Mouse (Mus musculus) CH12.LX (cell line): Measurements from ENCODE around the gene Dync2li1. TPM values are rescaled to one million over a fixed set of nuclear protein-coding genes. Genes with fewer than 3 reads are reported as not detected.

Source experiments
- DNase-seq: peaks from one replicate; pipeline ENCODE4 v3.0.0-alpha.2; 2013; ENCODE audit errors: extremely low read depth
- H3K27ac ChIP-seq: 2 replicates; pipeline ENCODE4 v1.5.1; 2012; ENCODE audit warnings: low read depth, mild to moderate bottlenecking, control low read depth, moderate library complexity; ENCODE audit not compliant: insufficient read depth
- H3K27me3 ChIP-seq: replicated peaks from 2 replicates; pipeline ENCODE3; 2012; ENCODE audit warnings: inconsistent platforms
- H3K36me3 ChIP-seq, 2 experiments: replicated peaks in 1 of 2; 2 replicates each; pipeline versions ENCODE3 to v1.6.1; 2012; ENCODE audit warnings: inconsistent platforms in 1 of 2, low read length in 1 of 2, mild to moderate bottlenecking in 1 of 2, mixed read lengths in 1 of 2, moderate library complexity in 1 of 2; ENCODE audit not compliant: control insufficient read depth in 1 of 2, insufficient read depth in 1 of 2
- H3K4me1 ChIP-seq, 2 experiments: 2 replicates each; pipeline ENCODE4 v1.6.1; 2012; ENCODE audit warnings: inconsistent platforms in 1 of 2, moderate library complexity in 1 of 2; ENCODE audit not compliant: insufficient read depth in 2 of 2, control insufficient read depth in 1 of 2
- H3K4me2 ChIP-seq: 2 replicates; pipeline ENCODE4 v1.6.1; 2012; ENCODE audit warnings: low read depth, mild to moderate bottlenecking, control low read depth; ENCODE audit not compliant: poor library complexity, insufficient read depth, severe bottlenecking
- H3K4me3 ChIP-seq, 3 experiments: fragments of 150-350 bp in 1 of 3; sonication (generic) in 1 of 3; replicated peaks in 1 of 3; 2 replicates each; pipeline versions ENCODE3 to v1.5.1; 2011 to 2012; ENCODE audit warnings: low read depth in 2 of 3, low read length in 2 of 3, mild to moderate bottlenecking in 2 of 3, moderate library complexity in 2 of 3, control low read depth in 1 of 3, improper control_type of control experiment in 1 of 3, inconsistent platforms in 1 of 3, mixed read lengths in 1 of 3; ENCODE audit not compliant: poor library complexity in 1 of 3
- H3K79me2 ChIP-seq: replicated peaks from 2 replicates; pipeline ENCODE4 v1.6.1; 2012; ENCODE audit warnings: mild to moderate bottlenecking, moderate library complexity; ENCODE audit not compliant: control insufficient read depth, poor library complexity, insufficient read depth, severe bottlenecking; ENCODE audit errors: extremely low read depth
- H3K9ac ChIP-seq: 2 replicates; pipeline ENCODE4 v1.6.1; 2012; ENCODE audit warnings: low read depth, mild to moderate bottlenecking, control low read depth, moderate library complexity; ENCODE audit not compliant: insufficient read depth
- H3K9me3 ChIP-seq: replicated peaks from 2 replicates; pipeline ENCODE3; 2012; ENCODE audit warnings: low read length, inconsistent platforms, mixed read lengths
- BHLHE40 ChIP-seq: IDR thresholded peaks from 2 replicates; pipeline ENCODE4 v1.6.1; 2011; ENCODE audit warnings: mild to moderate bottlenecking, low read depth, low read length, improper control_type of control experiment
- CTCF ChIP-seq, 2 experiments: IDR thresholded peaks in 1 of 2; conservative IDR thresholded peaks in 1 of 2; 2 replicates each; pipeline ENCODE4 v1.5.1; 2011 to 2012; ENCODE audit warnings: low read depth in 2 of 2, low read length in 2 of 2, improper control_type of control experiment in 1 of 2, inconsistent platforms in 1 of 2, mild to moderate bottlenecking in 1 of 2, moderate library complexity in 1 of 2
- ELF1 ChIP-seq: IDR thresholded peaks from 2 replicates; pipeline ENCODE4 v1.6.1; 2014; ENCODE audit warnings: low read depth, mild to moderate bottlenecking, inconsistent platforms, low read length, improper control_type of control experiment
- ETS1 ChIP-seq: conservative IDR thresholded peaks from 2 replicates; pipeline ENCODE4 v1.6.1; 2012; ENCODE audit warnings: low read depth, mild to moderate bottlenecking, inconsistent platforms, low read length, improper control_type of control experiment, moderate library complexity
- GABPA ChIP-seq: IDR thresholded peaks from 2 replicates; pipeline ENCODE4 v1.6.1; 2012; ENCODE audit warnings: low read depth, low read length, improper control_type of control experiment, inconsistent platforms; ENCODE audit not compliant: insufficient replicate concordance
- IRF4 ChIP-seq: IDR thresholded peaks from 2 replicates; pipeline ENCODE4 v1.6.1; 2014; ENCODE audit warnings: low read depth, mild to moderate bottlenecking, inconsistent platforms, low read length, improper control_type of control experiment
- JUND ChIP-seq: conservative IDR thresholded peaks from 2 replicates; pipeline ENCODE4 v1.6.1; 2011; ENCODE audit warnings: low read depth, low read length, improper control_type of control experiment
- MAX ChIP-seq: IDR thresholded peaks from 2 replicates; pipeline ENCODE4 v1.6.1; 2011; ENCODE audit warnings: low read length, improper control_type of control experiment
- MAZ ChIP-seq: IDR thresholded peaks from 2 replicates; pipeline ENCODE4 v1.6.1; 2012; ENCODE audit warnings: low read depth, mild to moderate bottlenecking, inconsistent platforms, low read length, improper control_type of control experiment, moderate library complexity
- MEF2A ChIP-seq: IDR thresholded peaks from 2 replicates; pipeline ENCODE4 v1.6.1; 2014; ENCODE audit warnings: low read depth, mild to moderate bottlenecking, inconsistent platforms, low read length, improper control_type of control experiment, borderline replicate concordance
- NRF1 ChIP-seq: IDR thresholded peaks from 2 replicates; pipeline ENCODE4 v1.6.1; 2014; ENCODE audit warnings: low read depth, mild to moderate bottlenecking, inconsistent platforms, low read length, improper control_type of control experiment, moderate library complexity
- PAX5 ChIP-seq: IDR thresholded peaks from 2 replicates; pipeline ENCODE4 v1.6.1; 2012; ENCODE audit warnings: low read length, inconsistent platforms, mixed read lengths
- POLR2A ChIP-seq: IDR thresholded peaks from 2 replicates; pipeline ENCODE4 v1.6.1; 2011; ENCODE audit warnings: low read depth, mild to moderate bottlenecking, improper control_type of control experiment, low read length
- POLR2AphosphoS2 ChIP-seq: IDR thresholded peaks from 2 replicates; pipeline ENCODE4 v1.6.1; 2011; ENCODE audit warnings: low read depth, low read length, improper control_type of control experiment
- RCOR1 ChIP-seq: conservative IDR thresholded peaks from 2 replicates; pipeline ENCODE4 v1.6.1; 2012; ENCODE audit warnings: low read depth, mild to moderate bottlenecking, inconsistent platforms, low read length, improper control_type of control experiment
- TBP ChIP-seq: conservative IDR thresholded peaks from 2 replicates; pipeline ENCODE4 v1.6.1; 2011; ENCODE audit warnings: low read depth, low read length, improper control_type of control experiment
- TCF12 ChIP-seq: IDR thresholded peaks from 2 replicates; pipeline ENCODE4 v1.6.1; 2014; ENCODE audit warnings: low read depth, mild to moderate bottlenecking, inconsistent platforms, low read length, improper control_type of control experiment
- USF2 ChIP-seq: conservative IDR thresholded peaks from 2 replicates; pipeline ENCODE4 v1.6.1; 2011; ENCODE audit warnings: low read depth, low read length, improper control_type of control experiment
- ZC3H11A ChIP-seq: IDR thresholded peaks from 2 replicates; pipeline ENCODE4 v1.6.1; 2012; ENCODE audit warnings: low read depth, mild to moderate bottlenecking, inconsistent platforms, low read length, improper control_type of control experiment
- ZNF384 ChIP-seq: IDR thresholded peaks from 2 replicates; pipeline ENCODE4 v1.6.1; 2012; ENCODE audit warnings: low read depth, low read length, improper control_type of control experiment, inconsistent platforms
- dilution Hi-C: fragments of 300-500 bp; cut with MboI; formaldehyde crosslinking; loops from 2 replicates; pipeline ENCODE4 v1.14.3; 2020; ENCODE audit warnings: low sequenced_read_pairs; ENCODE audit not compliant: extremely low pct_unique_long_range_greater_than_20kb, extremely low pct_ligation_motif_present
- in situ Hi-C: fragments of 300-500 bp; cut with MboI; formaldehyde crosslinking; loops from 3 replicates; pipeline ENCODE4 v1.14.3; 2019; ENCODE audit warnings: low sequenced_read_pairs, low pct_ligation_motif_present, low pct_unique_long_range_greater_than_20kb, mixed read lengths
- polyA plus RNA-seq: library from polyadenylated mRNA; unstranded; fragments of >175 nt; gene quantifications from 2 replicates; pipeline ENCODE4 v1.2.1, GENCODE M21; 2012; ENCODE audit warnings: low read depth; ENCODE audit not compliant: insufficient read length
- total RNA-seq, 2 experiments: library from RNA; depleted of rRNA; stranded (reverse); fragments of 300-350 nt in 1 of 2; fragments of >200 nt in 1 of 2; gene quantifications; 2 replicates each; pipeline ENCODE4 v1.2.3; 2012 to 2014

Dync2li1 gene
- total and polyA plus RNA-seq, 3 experiments: 7.6 to 12.3 (median 11.7) TPM

GRCm38 (mm10) chr17:84580821-84581220 lies 45.5 kb upstream of the Dync2li1 start:
- peaks cover 0 to 11% of the 10 kb centered on the region in 2 experiments; a peak in 2 of 4 replicates for H3K4me1 ChIP-seq
- H3K79me2 ChIP-seq: no peaks in the 10 kb centered on the region
- TF ChIP-seq ZNF384 (no peak), POLR2AphosphoS2 (no peak), TCF12 (no peak), IRF4 (no peak), CTCF (conservative IDR thresholded peaks at IDR 0.05 in 1 of 2, IDR thresholded peaks at IDR 0.05 in 1 of 2; ENCODE audit: low read depth in 2 of 2, low read length in 2 of 2) (no peak), JUND (no peak), MAZ (no peak), GABPA (no peak), POLR2A (no peak), USF2 (no peak), PAX5 (no peak), MEF2A (no peak), TBP (no peak), RCOR1 (no peak), ZC3H11A (no peak), ETS1 (no peak), ELF1 (no peak), BHLHE40 (no peak)
- H3K27ac ChIP-seq: no peak overlapping the region
- dilution Hi-C loops: no loop called here
- in situ Hi-C loops: no loop called here
- H3K4me2 ChIP-seq: no peak overlapping the region
- H3K9me3 ChIP-seq: no peaks in the 10 kb centered on the region
- no peaks in the 10 kb centered on the region for H3K36me3 ChIP-seq
- H3K4me3 ChIP-seq: no peak overlapping the region
- no peak overlapping the region for H3K9ac ChIP-seq
- DNase-seq: no peak
- H3K27me3 ChIP-seq: no peaks in the 10 kb centered on the region

- dilution Hi-C loops: no loop called here
Observed at GRCm38 (mm10) chr17:84581740-84582414, 44.4 kb upstream of the Dync2li1 start.

More at GRCm38 (mm10) chr17:84581740-84582414, 44.4 kb upstream of the Dync2li1 start:
- no peaks in the 10 kb centered on the region for H3K27me3 ChIP-seq
- no peak overlapping the region for H3K9ac ChIP-seq
- no peaks in the 10 kb centered on the region for H3K9me3 ChIP-seq
- H3K4me1 ChIP-seq: peaks cover 0 to 11% of the 10 kb centered on the region in 2 experiments; a peak in 2 of 4 replicates
- no peak for TF ChIP-seq USF2
- TF ChIP-seq MAX: no peak
- no peak for TF ChIP-seq NRF1
- TF ChIP-seq BHLHE40: no peak
- TF ChIP-seq PAX5: no peak
- no peak for TF ChIP-seq GABPA
- TF ChIP-seq TBP: no peak
- no peak overlapping the region for H3K4me3 ChIP-seq
- H3K4me2 ChIP-seq: no peak overlapping the region
- H3K27ac ChIP-seq: no peak overlapping the region
- H3K79me2 ChIP-seq: no peaks in the 10 kb centered on the region
- DNase-seq: no peak
- H3K36me3 ChIP-seq: no peaks in the 10 kb centered on the region
- in situ Hi-C loops: no loop called here
